Mouse (Mus musculus): Measurements from ENCODE around the gene Top1. TPM values are rescaled to one million over a fixed set of nuclear protein-coding genes. Genes with fewer than 3 reads are reported as not detected.

Top1 gene
- polyA plus RNA-seq, 1 experiment from 2014 or later, result 89.8 TPM

DNA sequence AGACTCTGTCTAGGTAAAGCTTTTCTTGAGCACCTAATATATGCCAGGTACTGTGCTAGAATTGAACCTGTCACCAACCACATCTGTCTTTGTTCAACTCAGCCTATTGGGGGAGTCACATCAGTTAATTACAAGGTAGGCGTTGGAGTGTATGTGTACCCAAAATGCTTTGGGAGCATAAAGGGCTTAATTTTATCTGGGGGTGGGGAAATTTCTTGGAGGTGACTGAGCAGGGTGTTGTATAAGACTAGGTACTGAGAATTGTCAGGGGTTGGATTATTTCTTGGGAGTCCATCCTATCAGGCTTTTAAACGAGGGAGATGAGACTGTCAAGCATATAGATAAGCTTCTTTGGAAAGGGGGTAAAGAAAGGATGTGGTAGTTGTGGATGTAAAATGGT, 2.4 kb downstream of the Top1 start:
- Histone ChIP-seq H3K27me3 (replicated peaks; ENCODE audit: control insufficient read depth, insufficient read depth, low read length) (no peaks in the 10 kb centered on the region), H3K4me1 (replicated peaks; ENCODE audit: control insufficient read depth, insufficient read depth, low read length) (peaks cover 27% of the 10 kb centered on the region), H3K4me2 (peak overlapping the region; percentile 91), H3K4me3 (ENCODE audit: low read depth, low read length) (peak overlapping the region; percentile 100), H3K9me3 (ENCODE audit: control insufficient read depth, low read length) (no peaks in the 10 kb centered on the region), H3K27ac (ENCODE audit: low read depth, low read length) (peak overlapping the region; percentile 3; the same call in 1 of the 2 replicates), H3K36me3 (ENCODE audit: control insufficient read depth, insufficient read depth, low read length) (peaks cover 4% of the 10 kb centered on the region; the same call in 1 of the 2 replicates), H3K9ac (ENCODE audit: low read depth, low read length) (peak overlapping the region; percentile 61; the same call in 1 of the 2 replicates)
- no peak for ATAC-seq (replicated peaks; ENCODE audit: low FRiP score)
- WGBS, result 29% methylated on average over 2 of the region's 2 CpGs
- DNase-seq (ENCODE audit: low spot score), result no peak

DNA sequence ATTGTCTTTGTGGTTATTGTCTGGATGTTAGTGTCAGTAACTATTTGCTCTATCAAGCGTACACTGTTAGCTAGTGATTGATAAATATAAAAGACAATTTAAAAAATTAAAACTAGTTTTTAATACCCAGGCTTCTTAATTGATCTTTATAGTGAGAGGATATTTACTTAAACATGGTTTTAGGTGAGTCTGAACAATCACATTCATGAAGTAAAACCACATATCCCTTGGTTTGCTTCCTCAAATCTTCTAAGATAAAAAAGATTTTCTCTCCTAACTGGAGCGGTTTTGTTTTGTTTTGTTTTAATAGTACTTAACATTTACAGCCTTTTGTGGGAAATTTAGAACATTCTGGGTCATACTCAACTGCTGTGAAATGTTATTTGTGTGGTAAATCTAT, 3.4 kb downstream of the Top1 start:
- H3K36me3 ChIP-seq (ENCODE audit: control insufficient read depth, insufficient read depth, low read length), result peaks cover 4% of the 10 kb centered on the region; the same call in 1 of the 2 replicates
- ATAC-seq (replicated peaks; ENCODE audit: low FRiP score), result no peak
- 85% methylated on average over 2 of the region's 2 CpGs for WGBS

DNA sequence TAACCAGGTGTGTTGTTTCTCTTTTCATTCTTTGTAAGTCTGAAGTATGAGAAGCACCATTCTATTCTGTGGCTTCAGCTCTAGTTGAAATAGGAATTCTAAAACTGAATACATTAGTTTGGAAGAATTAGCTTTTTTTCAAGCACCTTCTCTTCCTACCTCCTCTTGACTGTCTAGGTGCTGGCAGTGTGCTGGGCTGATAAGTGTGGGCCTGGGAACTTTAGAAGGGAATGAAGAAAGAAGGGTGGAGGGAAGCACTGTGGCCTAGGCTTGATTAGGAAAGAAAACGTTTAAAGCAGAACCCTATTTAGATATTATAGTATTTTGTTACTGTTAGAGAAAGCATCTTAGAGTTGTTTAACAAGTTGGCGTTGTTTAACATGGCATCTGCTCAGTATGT, 5.5 kb downstream of the Top1 start:
- H3K36me3 ChIP-seq (ENCODE audit: control insufficient read depth, insufficient read depth, low read length), result peaks cover 4% of the 10 kb centered on the region; the same call in 1 of the 2 replicates

More for the DNA sequence above, 3.4 kb downstream of the Top1 start:
- no peak for DNase-seq (ENCODE audit: low spot score)
- Histone ChIP-seq H3K9ac (ENCODE audit: low read depth, low read length) (no peak overlapping the region), H3K4me2 (peak overlapping the region; percentile 91), H3K27me3 (replicated peaks; ENCODE audit: control insufficient read depth, insufficient read depth, low read length) (no peaks in the 10 kb centered on the region), H3K4me1 (replicated peaks; ENCODE audit: control insufficient read depth, insufficient read depth, low read length) (peaks cover 27% of the 10 kb centered on the region), H3K27ac (ENCODE audit: low read depth, low read length) (no peak overlapping the region), H3K9me3 (ENCODE audit: control insufficient read depth, low read length) (no peaks in the 10 kb centered on the region), H3K4me3 (ENCODE audit: low read depth, low read length) (peak overlapping the region; percentile 30)

DNA sequence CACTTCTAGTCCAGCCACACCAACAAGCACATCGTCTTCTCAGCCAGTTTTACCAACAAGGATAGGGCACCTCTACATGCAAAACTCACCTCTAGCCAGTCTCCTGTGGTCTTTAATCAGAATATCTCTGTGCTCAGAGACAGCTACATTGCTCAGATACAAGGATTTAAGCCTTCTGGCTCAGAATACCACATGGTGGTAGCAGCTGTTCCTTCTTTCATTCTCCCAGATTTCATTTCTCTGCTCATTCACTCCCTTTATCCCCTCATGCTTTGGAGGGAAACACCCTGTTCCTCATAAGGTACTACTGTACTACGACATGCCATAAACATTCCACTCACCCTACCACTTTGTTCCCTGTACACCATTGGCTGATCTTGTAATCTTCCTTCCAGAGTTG, 7.5 kb downstream of the Top1 start:
- Histone ChIP-seq H3K27ac (ENCODE audit: low read depth, low read length) (no peak overlapping the region), H3K27me3 (replicated peaks; ENCODE audit: control insufficient read depth, insufficient read depth, low read length) (no peaks in the 10 kb centered on the region), H3K4me3 (ENCODE audit: low read depth, low read length) (no peak overlapping the region), H3K9me3 (ENCODE audit: control insufficient read depth, low read length) (no peaks in the 10 kb centered on the region), H3K36me3 (ENCODE audit: control insufficient read depth, insufficient read depth, low read length) (peaks cover 4% of the 10 kb centered on the region; the same call in 1 of the 2 replicates), H3K9ac (ENCODE audit: low read depth, low read length) (no peak overlapping the region), H3K4me1 (replicated peaks; ENCODE audit: control insufficient read depth, insufficient read depth, low read length) (peaks cover 22% of the 10 kb centered on the region), H3K4me2 (no peak overlapping the region)
- ATAC-seq (replicated peaks; ENCODE audit: low FRiP score), result no peak
- no peak for DNase-seq (ENCODE audit: low spot score)
- WGBS, result 88% methylated on average over 2 of the region's 2 CpGs

More for the DNA sequence above, 5.5 kb downstream of the Top1 start:
- 67% methylated on average over 2 of the region's 2 CpGs for WGBS
- Histone ChIP-seq H3K4me1 (replicated peaks; ENCODE audit: control insufficient read depth, insufficient read depth, low read length) (peaks cover 27% of the 10 kb centered on the region), H3K4me2 (peak overlapping the region; percentile 49), H3K27me3 (replicated peaks; ENCODE audit: control insufficient read depth, insufficient read depth, low read length) (no peaks in the 10 kb centered on the region), H3K9me3 (ENCODE audit: control insufficient read depth, low read length) (no peaks in the 10 kb centered on the region), H3K27ac (ENCODE audit: low read depth, low read length) (no peak overlapping the region), H3K9ac (ENCODE audit: low read depth, low read length) (no peak overlapping the region), H3K4me3 (ENCODE audit: low read depth, low read length) (no peak overlapping the region)
- ATAC-seq (replicated peaks; ENCODE audit: low FRiP score) (peak; percentile 66; the same call in 1 of the 2 replicates), DNase-seq (ENCODE audit: low spot score) (no peak)

DNA sequence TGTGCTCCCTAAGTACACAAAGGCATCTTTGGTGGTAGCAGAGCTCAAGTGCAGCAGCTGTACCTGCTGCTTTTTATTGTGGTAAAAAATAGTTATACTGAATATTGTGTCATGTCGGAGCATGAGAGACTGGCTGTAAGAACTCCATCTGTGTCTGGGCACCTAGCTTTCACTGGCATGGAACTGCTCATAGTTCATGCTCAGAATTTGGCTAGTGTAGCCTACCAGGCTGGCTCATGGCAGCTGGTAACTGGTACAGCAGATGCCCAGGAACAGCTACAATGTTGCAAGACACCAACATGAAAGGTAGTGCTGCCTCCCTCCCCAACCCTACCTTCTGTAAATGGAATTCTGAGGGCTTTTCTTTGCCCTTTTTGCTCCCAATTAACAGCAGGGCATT, 9.9 kb downstream of the Top1 start:
- Histone ChIP-seq H3K9ac (ENCODE audit: low read depth, low read length) (no peak overlapping the region), H3K9me3 (ENCODE audit: control insufficient read depth, low read length) (no peaks in the 10 kb centered on the region), H3K36me3 (ENCODE audit: control insufficient read depth, insufficient read depth, low read length) (peaks cover 6% of the 10 kb centered on the region), H3K4me3 (ENCODE audit: low read depth, low read length) (no peak overlapping the region), H3K4me1 (replicated peaks; ENCODE audit: control insufficient read depth, insufficient read depth, low read length) (peaks cover 16% of the 10 kb centered on the region), H3K4me2 (no peak overlapping the region), H3K27me3 (replicated peaks; ENCODE audit: control insufficient read depth, insufficient read depth, low read length) (no peaks in the 10 kb centered on the region), H3K27ac (ENCODE audit: low read depth, low read length) (no peak overlapping the region)
- ATAC-seq (replicated peaks; ENCODE audit: low FRiP score) (no peak), DNase-seq (ENCODE audit: low spot score) (no peak)
- 96% methylated on average over 1 of the region's 1 CpGs for WGBS

DNA sequence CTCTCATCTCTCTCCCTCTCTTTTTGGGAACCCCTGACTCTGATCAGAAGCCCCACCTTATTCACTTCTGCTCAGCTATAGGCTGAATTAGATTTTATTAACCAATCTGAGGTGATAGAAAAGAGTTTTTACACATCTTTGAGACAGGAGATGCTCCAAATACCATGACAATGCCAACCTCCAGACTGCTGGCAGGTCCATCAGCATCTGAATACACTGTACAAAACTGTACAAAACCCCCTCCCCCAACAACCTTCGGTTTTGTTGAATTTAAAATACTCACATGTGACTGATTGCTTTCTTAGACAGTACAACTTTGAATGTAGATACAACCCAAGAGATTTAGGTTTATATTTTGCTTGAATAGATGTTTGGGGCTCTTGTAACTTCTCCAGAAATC, 10.5 kb downstream of the Top1 start:
- H3K4me2 ChIP-seq, result no peak overlapping the region
- 83% methylated on average over 1 of the region's 1 CpGs for WGBS
- peaks cover 16% of the 10 kb centered on the region for H3K4me1 ChIP-seq (replicated peaks; ENCODE audit: control insufficient read depth, insufficient read depth, low read length)

DNA sequence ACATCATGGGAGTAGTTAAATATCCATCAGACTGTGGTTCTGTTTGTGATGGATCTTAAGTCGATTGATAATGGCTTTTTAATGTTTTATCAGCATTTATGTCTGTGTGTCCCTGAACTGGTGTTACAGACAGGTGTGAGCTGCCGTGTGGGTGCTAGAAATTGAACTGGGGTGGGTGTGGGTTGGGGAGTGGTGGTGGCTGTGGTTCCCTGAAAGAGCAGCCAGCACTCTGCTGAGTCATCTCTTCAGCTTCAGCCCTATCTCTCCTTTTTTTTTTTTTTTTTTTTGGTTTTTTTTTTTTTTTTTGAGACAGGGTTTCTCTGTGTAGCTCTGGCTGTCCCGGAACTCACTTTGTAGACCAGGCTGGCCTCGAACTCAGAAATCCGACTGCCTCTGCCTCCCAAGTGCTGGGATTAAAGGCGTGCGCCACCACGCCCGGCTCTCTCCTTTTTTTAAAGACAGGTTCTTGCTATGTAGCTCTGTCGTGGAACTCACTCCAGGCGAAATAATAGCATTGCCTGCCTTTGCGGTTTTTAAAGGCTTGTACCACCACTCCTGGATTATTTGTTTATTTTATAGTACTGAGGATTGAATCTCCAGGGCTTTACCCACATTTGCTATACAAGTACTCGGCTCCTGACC, 12.2 kb downstream of the Top1 start:
- H3K4me3 ChIP-seq (ENCODE audit: low read depth, low read length), result no peak overlapping the region
- H3K4me1 ChIP-seq (replicated peaks; ENCODE audit: control insufficient read depth, insufficient read depth, low read length), result peaks cover 10% of the 10 kb centered on the region
- H3K27ac ChIP-seq (ENCODE audit: low read depth, low read length), result peak overlapping the region; percentile 69; the same call in 1 of the 2 replicates
- H3K9ac ChIP-seq (ENCODE audit: low read depth, low read length), result no peak overlapping the region
- H3K9me3 ChIP-seq (ENCODE audit: control insufficient read depth, low read length), result no peaks in the 10 kb centered on the region
- H3K27me3 ChIP-seq (replicated peaks; ENCODE audit: control insufficient read depth, insufficient read depth, low read length), result no peaks in the 10 kb centered on the region
- WGBS, result 71% methylated on average over 13 of the region's 13 CpGs
- DNase-seq (ENCODE audit: low spot score), result no peak
- H3K36me3 ChIP-seq (ENCODE audit: control insufficient read depth, insufficient read depth, low read length), result peaks cover 5% of the 10 kb centered on the region
- peak overlapping the region; percentile 39 for H3K4me2 ChIP-seq
- ATAC-seq (replicated peaks; ENCODE audit: low FRiP score), result peak; percentile 88

More for the DNA sequence above, 10.5 kb downstream of the Top1 start:
- Histone ChIP-seq H3K27ac (ENCODE audit: low read depth, low read length) (no peak overlapping the region), H3K9me3 (ENCODE audit: control insufficient read depth, low read length) (no peaks in the 10 kb centered on the region), H3K36me3 (ENCODE audit: control insufficient read depth, insufficient read depth, low read length) (peaks cover 7% of the 10 kb centered on the region), H3K9ac (ENCODE audit: low read depth, low read length) (no peak overlapping the region), H3K27me3 (replicated peaks; ENCODE audit: control insufficient read depth, insufficient read depth, low read length) (no peaks in the 10 kb centered on the region), H3K4me3 (ENCODE audit: low read depth, low read length) (no peak overlapping the region)
- no peak for DNase-seq (ENCODE audit: low spot score)
- ATAC-seq (replicated peaks; ENCODE audit: low FRiP score), result no peak

DNA sequence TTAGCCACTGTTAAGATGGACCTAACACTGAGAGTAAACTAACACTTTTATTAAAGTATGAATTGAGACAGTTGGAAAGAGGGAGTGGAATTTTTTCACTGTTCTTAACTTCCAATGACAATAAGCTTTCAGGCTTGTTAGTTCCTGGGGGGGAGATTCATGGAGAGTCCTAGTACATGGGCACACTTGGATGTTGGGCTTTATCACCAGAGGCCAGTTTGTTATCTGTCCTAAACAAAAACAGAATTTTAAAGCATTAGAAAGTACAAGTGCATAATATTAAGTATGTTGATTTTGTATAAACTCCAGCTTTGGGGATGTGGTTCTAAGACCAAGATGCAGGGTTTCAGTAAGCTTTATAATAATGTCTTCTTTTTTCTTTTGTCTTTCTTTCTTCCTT, 13.1 kb downstream of the Top1 start:
- H3K9ac ChIP-seq (ENCODE audit: low read depth, low read length), result no peak overlapping the region
- H3K27me3 ChIP-seq (replicated peaks; ENCODE audit: control insufficient read depth, insufficient read depth, low read length), result no peaks in the 10 kb centered on the region
- H3K4me3 ChIP-seq (ENCODE audit: low read depth, low read length), result no peak overlapping the region
- H3K4me2 ChIP-seq, result peak overlapping the region; percentile 27; the same call in 1 of the 2 replicates
- H3K36me3 ChIP-seq (ENCODE audit: control insufficient read depth, insufficient read depth, low read length), result peaks cover 5% of the 10 kb centered on the region
- H3K4me1 ChIP-seq (replicated peaks; ENCODE audit: control insufficient read depth, insufficient read depth, low read length), result peaks cover 10% of the 10 kb centered on the region
- H3K9me3 ChIP-seq (ENCODE audit: control insufficient read depth, low read length), result no peaks in the 10 kb centered on the region
- H3K27ac ChIP-seq (ENCODE audit: low read depth, low read length), result no peak overlapping the region
- ATAC-seq (replicated peaks; ENCODE audit: low FRiP score) (peak; percentile 61), DNase-seq (ENCODE audit: low spot score) (no peak)

DNA sequence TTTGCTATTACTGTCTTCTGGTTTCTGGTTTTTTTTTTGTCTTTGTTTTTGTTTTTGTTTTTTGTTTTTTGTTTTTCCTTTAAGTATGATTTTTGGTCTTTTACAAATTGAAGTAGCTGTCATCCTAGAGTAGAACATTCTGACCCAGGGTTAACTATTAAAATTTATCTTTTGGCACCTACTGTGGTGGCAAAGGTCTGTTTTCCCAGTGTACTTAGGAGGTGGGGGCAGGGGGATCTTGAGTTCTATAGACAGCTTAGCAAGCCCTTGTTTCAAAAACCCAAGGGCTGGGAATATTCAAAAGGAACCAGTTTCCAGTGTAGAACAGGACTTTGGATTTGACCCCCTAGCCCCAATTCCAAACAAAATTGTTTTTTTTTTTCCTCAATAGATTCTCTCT, 18.7 kb downstream of the Top1 start:
- Histone ChIP-seq H3K4me2 (no peak overlapping the region), H3K27ac (ENCODE audit: low read depth, low read length) (no peak overlapping the region), H3K4me3 (ENCODE audit: low read depth, low read length) (no peak overlapping the region), H3K36me3 (ENCODE audit: control insufficient read depth, insufficient read depth, low read length) (peaks cover 5% of the 10 kb centered on the region), H3K4me1 (replicated peaks; ENCODE audit: control insufficient read depth, insufficient read depth, low read length) (peaks cover 6% of the 10 kb centered on the region; the same call in 1 of the 2 replicates), H3K27me3 (replicated peaks; ENCODE audit: control insufficient read depth, insufficient read depth, low read length) (no peaks in the 10 kb centered on the region), H3K9ac (ENCODE audit: low read depth, low read length) (no peak overlapping the region), H3K9me3 (ENCODE audit: control insufficient read depth, low read length) (no peaks in the 10 kb centered on the region)
- DNase-seq (ENCODE audit: low spot score), result no peak
- no peak for ATAC-seq (replicated peaks; ENCODE audit: low FRiP score)
